Mouse (Mus musculus) activated CD4-positive, CD25-positive, alpha-beta regulatory T cell, adult 4 months (primary cell): ENCODE measurements at regions not wholly inside any gene's neighbourhood (a gene's known extent, or its start where the extent isn't known, plus 50 kb on each side); places are given as distances from the start of the nearest gene placed in this dataset.
A peak's percentile ranks its signal among the peaks of the same experiment; 100 is the strongest.

Source experiments
- ATAC-seq: one replicate; pipeline ENCODE4 v1.8.0; 2017

GRCm38 (mm10) chr14:58596936-58597335 lies 526.6 kb downstream of the Fgf9 start:
- no peak for ATAC-seq

- no peak for ATAC-seq
Observed at GRCm38 (mm10) chr14:58581806-58582205, 511.5 kb downstream of the Fgf9 start.

- ATAC-seq = no peak
Observed at GRCm38 (mm10) chr14:58570021-58570420, 499.7 kb downstream of the Fgf9 start.

GRCm38 (mm10) chr14:58567472-58567871 lies 497.1 kb downstream of the Fgf9 start:
- no peak for ATAC-seq

- ATAC-seq = peak; percentile 49
Observed at GRCm38 (mm10) chr14:58563082-58563481, 492.7 kb downstream of the Fgf9 start.

GRCm38 (mm10) chr14:58550785-58551184 lies 480.4 kb downstream of the Fgf9 start:
- no peak for ATAC-seq

GRCm38 (mm10) chr14:58545778-58546177 lies 475.4 kb downstream of the Fgf9 start:
- ATAC-seq = no peak

GRCm38 (mm10) chr14:58543140-58543767 lies 472.9 kb downstream of the Fgf9 start:
- no peak for ATAC-seq

GRCm38 (mm10) chr14:58538135-58538534 lies 467.8 kb downstream of the Fgf9 start:
- ATAC-seq = no peak

GRCm38 (mm10) chr14:58520976-58521549 lies 450.7 kb downstream of the Fgf9 start:
- no peak for ATAC-seq

- no peak for ATAC-seq
Observed at GRCm38 (mm10) chr14:58520384-58520783, 450.0 kb downstream of the Fgf9 start.

GRCm38 (mm10) chr14:58519086-58519485 lies 448.7 kb downstream of the Fgf9 start:
- no peak for ATAC-seq

- ATAC-seq = no peak
Observed at GRCm38 (mm10) chr14:58516543-58516942, 446.2 kb downstream of the Fgf9 start.

GRCm38 (mm10) chr14:58512177-58512576 lies 441.8 kb downstream of the Fgf9 start:
- no peak for ATAC-seq

- ATAC-seq = no peak
Observed at GRCm38 (mm10) chr14:58511571-58511985, 441.2 kb downstream of the Fgf9 start.

- no peak for ATAC-seq
Observed at GRCm38 (mm10) chr14:58510790-58511189, 440.4 kb downstream of the Fgf9 start.

GRCm38 (mm10) chr14:58509106-58509505 lies 438.8 kb downstream of the Fgf9 start:
- ATAC-seq = no peak

- ATAC-seq = no peak
Observed at GRCm38 (mm10) chr14:58506490-58506889, 436.1 kb downstream of the Fgf9 start.

GRCm38 (mm10) chr14:58505841-58506240 lies 435.5 kb downstream of the Fgf9 start:
- ATAC-seq = no peak

- no peak for ATAC-seq
Observed at GRCm38 (mm10) chr14:58502890-58503289, 432.5 kb downstream of the Fgf9 start.

- ATAC-seq = no peak
Observed at GRCm38 (mm10) chr14:58500014-58500413, 429.7 kb downstream of the Fgf9 start.

GRCm38 (mm10) chr14:58499501-58499900 lies 429.2 kb downstream of the Fgf9 start:
- no peak for ATAC-seq

- ATAC-seq = no peak
Observed at GRCm38 (mm10) chr14:58499071-58499470, 428.7 kb downstream of the Fgf9 start.

GRCm38 (mm10) chr14:58496902-58497301 lies 426.6 kb downstream of the Fgf9 start:
- ATAC-seq = no peak
